Mouse (Mus musculus): Measurements from ENCODE around the gene Lpar2.

- TF ChIP-seq EP300 (IDR thresholded peaks at IDR 0.05), result no peak
- no peak for TF ChIP-seq CTCF (IDR thresholded peaks at IDR 0.05)
Observed at GRCm38 (mm10) chr8:69805491-69805890, 16.7 kb upstream of the Lpar2 start.
